Mouse (Mus musculus): ENCODE measurements around the gene Ppp2r5a.

GRCm38 (mm10) chr1:191395871-191396433 is 7.1 kb downstream of the Ppp2r5a start:
- TF ChIP-seq POLR2A (IDR thresholded peaks at IDR 0.05; ENCODE audit: borderline replicate concordance, insufficient read depth, low read length) = no peak
- TF ChIP-seq CTCF (IDR thresholded peaks at IDR 0.05; ENCODE audit: borderline replicate concordance, insufficient read depth, low read depth, low read length) = no peak
